Mouse (Mus musculus): ENCODE data around the gene Ttll6. TPM values are rescaled to one million over a fixed set of nuclear protein-coding genes. Genes with fewer than 3 reads are reported as not detected.

Ttll6 gene
- polyA plus RNA-seq, 1 experiment from 2014 or later = not detected

- WGBS = 10% methylated on average over 11 of the region's 11 CpGs
- Histone ChIP-seq H3K27ac (ENCODE audit: low read depth, low read length) (no peak overlapping the region), H3K4me2 (no peak overlapping the region), H3K36me3 (ENCODE audit: control insufficient read depth, insufficient read depth, low read length) (no peaks in the 10 kb centered on the region), H3K27me3 (replicated peaks; ENCODE audit: control insufficient read depth, insufficient read depth, low read length) (peaks cover 100% of the 10 kb centered on the region), H3K9me3 (ENCODE audit: control insufficient read depth, low read length) (no peaks in the 10 kb centered on the region), H3K4me1 (replicated peaks; ENCODE audit: control insufficient read depth, insufficient read depth, low read length) (no peaks in the 10 kb centered on the region), H3K4me3 (ENCODE audit: low read depth, low read length) (no peak overlapping the region), H3K9ac (ENCODE audit: low read depth, low read length) (no peak overlapping the region)
- no peak for ATAC-seq (replicated peaks; ENCODE audit: low FRiP score)
- no peak for DNase-seq (ENCODE audit: low spot score)
Observed at GRCm38 (mm10) chr11:96194961-96195640, 61.5 kb downstream of the Ttll6 start.

GRCm38 (mm10) chr11:96195769-96196280, 62.2 kb downstream of the Ttll6 start:
- H3K4me1 ChIP-seq (replicated peaks; ENCODE audit: control insufficient read depth, insufficient read depth, low read length) = no peaks in the 10 kb centered on the region
- H3K27ac ChIP-seq (ENCODE audit: low read depth, low read length) = no peak overlapping the region
- ATAC-seq (replicated peaks; ENCODE audit: low FRiP score) (no peak), DNase-seq (ENCODE audit: low spot score) (no peak)
- no peak overlapping the region for H3K4me2 ChIP-seq
- H3K9me3 ChIP-seq (ENCODE audit: control insufficient read depth, low read length) = no peaks in the 10 kb centered on the region
- no peak overlapping the region for H3K9ac ChIP-seq (ENCODE audit: low read depth, low read length)
- H3K27me3 ChIP-seq (replicated peaks; ENCODE audit: control insufficient read depth, insufficient read depth, low read length) = peaks cover 100% of the 10 kb centered on the region
- no peaks in the 10 kb centered on the region for H3K36me3 ChIP-seq (ENCODE audit: control insufficient read depth, insufficient read depth, low read length)
- H3K4me3 ChIP-seq (ENCODE audit: low read depth, low read length) = no peak overlapping the region
- WGBS = 3% methylated on average over 20 of the region's 20 CpGs

GRCm38 (mm10) chr11:96198642-96199041, 65.1 kb downstream of the Ttll6 start:
- 3% methylated on average over 12 of the region's 12 CpGs for WGBS
- H3K36me3 ChIP-seq (ENCODE audit: control insufficient read depth, insufficient read depth, low read length) = no peaks in the 10 kb centered on the region
- DNase-seq (ENCODE audit: low spot score) = no peak
- no peaks in the 10 kb centered on the region for H3K9me3 ChIP-seq (ENCODE audit: control insufficient read depth, low read length)
- no peak overlapping the region for H3K27ac ChIP-seq (ENCODE audit: low read depth, low read length)
- H3K4me3 ChIP-seq (ENCODE audit: low read depth, low read length) = no peak overlapping the region
- peaks cover 100% of the 10 kb centered on the region for H3K27me3 ChIP-seq (replicated peaks; ENCODE audit: control insufficient read depth, insufficient read depth, low read length)
- H3K9ac ChIP-seq (ENCODE audit: low read depth, low read length) = no peak overlapping the region
- no peak overlapping the region for H3K4me2 ChIP-seq
- H3K4me1 ChIP-seq (replicated peaks; ENCODE audit: control insufficient read depth, insufficient read depth, low read length) = 0 out of 2 replicates have a peak, but pooled peaks cover 3% of the 10 kb centered on the region
- no peak for ATAC-seq (replicated peaks; ENCODE audit: low FRiP score)

GRCm38 (mm10) chr11:96199181-96200086, 65.8 kb downstream of the Ttll6 start:
- H3K4me3 ChIP-seq (ENCODE audit: low read depth, low read length) = no peak overlapping the region
- H3K4me2 ChIP-seq = peak overlapping the region; percentile 13; the same call in 1 of the 2 replicates
- WGBS = 2% methylated on average over 22 of the region's 22 CpGs

GRCm38 (mm10) chr11:96200183-96200655, 66.6 kb downstream of the Ttll6 start:
- Histone ChIP-seq H3K27me3 (replicated peaks; ENCODE audit: control insufficient read depth, insufficient read depth, low read length) (peaks cover 100% of the 10 kb centered on the region), H3K4me2 (peak overlapping the region; percentile 13; the same call in 1 of the 2 replicates), H3K27ac (ENCODE audit: low read depth, low read length) (no peak overlapping the region), H3K9me3 (ENCODE audit: control insufficient read depth, low read length) (no peaks in the 10 kb centered on the region), H3K36me3 (ENCODE audit: control insufficient read depth, insufficient read depth, low read length) (no peaks in the 10 kb centered on the region), H3K9ac (ENCODE audit: low read depth, low read length) (no peak overlapping the region), H3K4me1 (replicated peaks; ENCODE audit: control insufficient read depth, insufficient read depth, low read length) (0 out of 2 replicates have a peak, but pooled peaks cover 3% of the 10 kb centered on the region), H3K4me3 (ENCODE audit: low read depth, low read length) (no peak overlapping the region)
- no peak for DNase-seq (ENCODE audit: low spot score)
- WGBS = 3% methylated on average over 14 of the region's 14 CpGs
- no peak for ATAC-seq (replicated peaks; ENCODE audit: low FRiP score)

More at GRCm38 (mm10) chr11:96199181-96200086, 65.8 kb downstream of the Ttll6 start:
- ATAC-seq (replicated peaks; ENCODE audit: low FRiP score) (no peak), DNase-seq (ENCODE audit: low spot score) (no peak)
- Histone ChIP-seq H3K9me3 (ENCODE audit: control insufficient read depth, low read length) (no peaks in the 10 kb centered on the region), H3K4me1 (replicated peaks; ENCODE audit: control insufficient read depth, insufficient read depth, low read length) (0 out of 2 replicates have a peak, but pooled peaks cover 3% of the 10 kb centered on the region), H3K36me3 (ENCODE audit: control insufficient read depth, insufficient read depth, low read length) (no peaks in the 10 kb centered on the region), H3K9ac (ENCODE audit: low read depth, low read length) (no peak overlapping the region), H3K27me3 (replicated peaks; ENCODE audit: control insufficient read depth, insufficient read depth, low read length) (peaks cover 100% of the 10 kb centered on the region), H3K27ac (ENCODE audit: low read depth, low read length) (no peak overlapping the region)

GRCm38 (mm10) chr11:96201741-96202140, 68.2 kb downstream of the Ttll6 start:
- no peak for DNase-seq (ENCODE audit: low spot score)
- Histone ChIP-seq H3K27me3 (replicated peaks; ENCODE audit: control insufficient read depth, insufficient read depth, low read length) (peaks cover 100% of the 10 kb centered on the region), H3K4me1 (replicated peaks; ENCODE audit: control insufficient read depth, insufficient read depth, low read length) (0 out of 2 replicates have a peak, but pooled peaks cover 3% of the 10 kb centered on the region), H3K9ac (ENCODE audit: low read depth, low read length) (no peak overlapping the region), H3K36me3 (ENCODE audit: control insufficient read depth, insufficient read depth, low read length) (no peaks in the 10 kb centered on the region), H3K9me3 (ENCODE audit: control insufficient read depth, low read length) (no peaks in the 10 kb centered on the region), H3K4me2 (no peak overlapping the region), H3K4me3 (ENCODE audit: low read depth, low read length) (no peak overlapping the region), H3K27ac (ENCODE audit: low read depth, low read length) (no peak overlapping the region)
- no peak for ATAC-seq (replicated peaks; ENCODE audit: low FRiP score)

GRCm38 (mm10) chr11:96202401-96203081, 69.0 kb downstream of the Ttll6 start:
- Histone ChIP-seq H3K9me3 (ENCODE audit: control insufficient read depth, low read length) (no peaks in the 10 kb centered on the region), H3K27ac (ENCODE audit: low read depth, low read length) (no peak overlapping the region), H3K4me1 (replicated peaks; ENCODE audit: control insufficient read depth, insufficient read depth, low read length) (0 out of 2 replicates have a peak, but pooled peaks cover 3% of the 10 kb centered on the region), H3K4me2 (no peak overlapping the region), H3K4me3 (ENCODE audit: low read depth, low read length) (no peak overlapping the region), H3K27me3 (replicated peaks; ENCODE audit: control insufficient read depth, insufficient read depth, low read length) (peaks cover 100% of the 10 kb centered on the region), H3K9ac (ENCODE audit: low read depth, low read length) (no peak overlapping the region), H3K36me3 (ENCODE audit: control insufficient read depth, insufficient read depth, low read length) (no peaks in the 10 kb centered on the region)
- 2% methylated on average over 14 of the region's 14 CpGs for WGBS
- DNase-seq (ENCODE audit: low spot score) (no peak), ATAC-seq (replicated peaks; ENCODE audit: low FRiP score) (no peak)

- Histone ChIP-seq H3K36me3 (ENCODE audit: control insufficient read depth, insufficient read depth, low read length) (no peaks in the 10 kb centered on the region), H3K27me3 (replicated peaks; ENCODE audit: control insufficient read depth, insufficient read depth, low read length) (peaks cover 100% of the 10 kb centered on the region), H3K27ac (ENCODE audit: low read depth, low read length) (no peak overlapping the region), H3K4me1 (replicated peaks; ENCODE audit: control insufficient read depth, insufficient read depth, low read length) (0 out of 2 replicates have a peak, but pooled peaks cover 3% of the 10 kb centered on the region), H3K9me3 (ENCODE audit: control insufficient read depth, low read length) (no peaks in the 10 kb centered on the region), H3K4me2 (0 out of 2 replicates have a peak overlapping the region, but pooled peaks have one; percentile 13), H3K9ac (ENCODE audit: low read depth, low read length) (no peak overlapping the region), H3K4me3 (ENCODE audit: low read depth, low read length) (no peak overlapping the region)
- ATAC-seq (replicated peaks; ENCODE audit: low FRiP score) = no peak
- WGBS = 1% methylated on average over 37 of the region's 37 CpGs
- DNase-seq (ENCODE audit: low spot score) = no peak
Observed at GRCm38 (mm10) chr11:96203182-96203788, 69.7 kb downstream of the Ttll6 start.
